Mouse (Mus musculus): ENCODE measurements around the gene Rhbdd2. TPM values are rescaled to one million over a fixed set of nuclear protein-coding genes. Genes with fewer than 3 reads are reported as not detected.

The Rhbdd2 gene
- polyA plus RNA-seq, 1 experiment from 2014 or later = 56.3 TPM

DNA sequence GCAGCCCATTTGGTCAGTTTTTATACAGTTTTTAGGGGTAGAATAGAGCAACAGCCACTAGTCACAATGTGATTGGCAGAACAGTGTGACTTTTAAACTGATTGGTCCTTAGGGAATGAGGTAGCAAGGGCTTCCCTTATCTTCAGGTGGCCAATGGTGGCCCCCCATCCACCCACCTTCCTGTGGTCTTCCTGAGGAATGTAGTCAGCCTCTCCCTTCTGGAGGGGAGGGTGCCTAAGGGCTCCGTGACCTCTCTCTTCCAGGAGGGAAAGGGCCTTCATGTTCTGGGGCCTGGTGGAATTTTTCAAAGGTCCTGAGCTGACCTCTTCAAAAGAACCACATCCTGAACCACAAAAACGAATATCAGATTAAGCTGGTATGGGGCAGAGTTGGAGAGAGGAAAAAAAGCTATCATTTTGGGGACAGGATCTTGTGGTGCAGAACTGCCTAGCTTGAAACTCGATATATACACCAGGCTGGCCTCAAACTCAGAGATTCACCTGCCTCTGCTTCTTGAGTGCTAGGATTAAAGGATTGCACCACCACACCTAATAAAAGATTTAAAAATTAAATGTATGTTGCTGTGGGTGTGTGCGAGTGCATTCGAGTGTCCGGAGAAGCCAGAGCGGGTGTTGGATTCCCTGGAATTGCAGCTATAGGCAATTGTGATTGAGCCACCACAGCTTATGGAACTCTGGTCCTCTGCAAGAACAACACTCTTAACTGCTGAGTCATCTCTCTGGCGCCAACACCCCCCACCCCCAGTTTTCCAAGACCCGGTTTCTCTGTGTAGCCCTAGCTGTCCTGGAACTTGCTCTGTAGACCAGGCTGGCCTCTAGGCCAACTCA is 16.3 kb downstream of the Rhbdd2 start:
- no peaks in the 10 kb centered on the region for H3K9me3 ChIP-seq (replicated peaks)
- no peaks in the 10 kb centered on the region for H3K27me3 ChIP-seq
- H3K27ac ChIP-seq = no peak overlapping the region
- no peaks in the 10 kb centered on the region for H3K4me1 ChIP-seq
- ATAC-seq = no peak
- H3K36me3 ChIP-seq (ENCODE audit: poor library complexity, severe bottlenecking) = 0 out of 2 replicates have a peak, but pooled peaks cover 6% of the 10 kb centered on the region
- H3K4me2 ChIP-seq = no peak overlapping the region
- 85% methylated on average over 9 of the region's 9 CpGs for WGBS
- no peak overlapping the region for H3K4me3 ChIP-seq
- H3K9ac ChIP-seq = no peak overlapping the region

- Histone ChIP-seq H3K27me3 (no peaks in the 10 kb centered on the region), H3K4me3 (no peak overlapping the region), H3K4me2 (no peak overlapping the region), H3K4me1 (no peaks in the 10 kb centered on the region), H3K36me3 (ENCODE audit: poor library complexity, severe bottlenecking) (0 out of 2 replicates have a peak, but pooled peaks cover under 1% of the 10 kb centered on the region), H3K9ac (no peak overlapping the region), H3K9me3 (replicated peaks) (no peaks in the 10 kb centered on the region), H3K27ac (no peak overlapping the region)
- ATAC-seq = no peak
- 88% methylated on average over 1 of the region's 1 CpGs for WGBS
Measured at GRCm38 (mm10) chr5:135649309-135649633, 16.9 kb downstream of the Rhbdd2 start.

DNA sequence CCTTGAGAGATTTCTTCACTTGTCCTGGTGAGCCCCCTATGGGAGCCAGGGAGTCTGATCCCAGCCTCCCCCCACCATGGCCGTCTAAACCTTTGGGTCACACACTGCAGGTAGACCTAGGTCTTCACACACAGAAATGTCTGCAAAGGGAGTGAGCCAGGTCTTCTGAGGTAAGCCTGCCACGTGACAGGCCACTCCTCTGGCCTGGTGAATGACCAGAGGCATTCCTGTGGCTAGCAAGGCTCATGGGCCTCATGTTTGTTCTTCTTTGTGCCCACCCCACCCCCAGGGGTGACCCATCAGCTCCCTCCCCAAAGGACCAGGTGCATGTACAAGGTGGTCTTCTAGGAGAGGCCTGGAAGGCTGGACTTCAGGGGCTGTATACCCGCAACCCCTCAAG is 19.1 kb downstream of the Rhbdd2 start:
- no peaks in the 10 kb centered on the region for H3K4me1 ChIP-seq
- H3K27ac ChIP-seq = no peak overlapping the region
- 73% methylated on average over 3 of the region's 3 CpGs for WGBS
- ATAC-seq = no peak
- no peaks in the 10 kb centered on the region for H3K27me3 ChIP-seq
- H3K9ac ChIP-seq = no peak overlapping the region
- H3K36me3 ChIP-seq (ENCODE audit: poor library complexity, severe bottlenecking) = no peaks in the 10 kb centered on the region
- no peak overlapping the region for H3K4me2 ChIP-seq
- H3K4me3 ChIP-seq = no peak overlapping the region
- no peaks in the 10 kb centered on the region for H3K9me3 ChIP-seq (replicated peaks)

DNA sequence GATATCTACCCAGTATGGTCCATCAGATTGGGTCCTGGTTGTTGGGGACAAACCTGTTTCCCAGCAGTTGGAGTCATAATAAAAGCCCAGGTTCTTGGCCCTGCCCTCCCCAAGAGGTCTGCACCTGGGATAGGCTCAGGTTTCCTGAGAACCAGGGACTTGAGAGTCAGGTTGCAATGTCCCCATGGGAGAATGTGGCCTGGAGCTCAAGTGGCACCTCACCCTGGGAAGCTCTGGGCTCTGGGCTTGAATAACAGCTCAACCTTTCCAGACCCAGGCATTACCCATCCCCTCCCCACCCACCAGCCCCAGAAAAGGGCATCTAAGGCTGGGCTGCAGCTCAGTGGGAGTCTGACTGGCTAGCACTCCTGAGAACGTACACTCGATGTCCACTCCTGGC is 20.8 kb downstream of the Rhbdd2 start:
- H3K27ac ChIP-seq = no peak overlapping the region
- WGBS = 73% methylated on average over 2 of the region's 2 CpGs
- ATAC-seq = no peak
- H3K9ac ChIP-seq = no peak overlapping the region
- H3K4me1 ChIP-seq = no peaks in the 10 kb centered on the region
- H3K4me3 ChIP-seq = no peak overlapping the region
- no peaks in the 10 kb centered on the region for H3K27me3 ChIP-seq
- no peak overlapping the region for H3K4me2 ChIP-seq
- no peaks in the 10 kb centered on the region for H3K9me3 ChIP-seq (replicated peaks)
- H3K36me3 ChIP-seq (ENCODE audit: poor library complexity, severe bottlenecking) = no peaks in the 10 kb centered on the region

- H3K9ac ChIP-seq = no peak overlapping the region
- no peaks in the 10 kb centered on the region for H3K36me3 ChIP-seq (ENCODE audit: poor library complexity, severe bottlenecking)
- no peak for ATAC-seq
- H3K9me3 ChIP-seq (replicated peaks) = no peaks in the 10 kb centered on the region
- no peak overlapping the region for H3K27ac ChIP-seq
- no peaks in the 10 kb centered on the region for H3K4me1 ChIP-seq
- H3K4me3 ChIP-seq = no peak overlapping the region
- 88% methylated on average over 5 of the region's 5 CpGs for WGBS
- H3K4me2 ChIP-seq = no peak overlapping the region
- no peaks in the 10 kb centered on the region for H3K27me3 ChIP-seq
Measured at GRCm38 (mm10) chr5:135656046-135656445, 23.6 kb downstream of the Rhbdd2 start.

- Histone ChIP-seq H3K36me3 (ENCODE audit: poor library complexity, severe bottlenecking) (no peaks in the 10 kb centered on the region), H3K4me1 (no peaks in the 10 kb centered on the region), H3K4me3 (no peak overlapping the region), H3K9me3 (replicated peaks) (no peaks in the 10 kb centered on the region), H3K27ac (no peak overlapping the region), H3K4me2 (no peak overlapping the region), H3K9ac (no peak overlapping the region), H3K27me3 (no peaks in the 10 kb centered on the region)
- ATAC-seq = no peak
- 84% methylated on average over 5 of the region's 5 CpGs for WGBS
Measured at GRCm38 (mm10) chr5:135657128-135657527, 24.7 kb downstream of the Rhbdd2 start.

- H3K9ac ChIP-seq = no peak overlapping the region
- H3K27me3 ChIP-seq = no peaks in the 10 kb centered on the region
- ATAC-seq = no peak
- WGBS = 54% methylated on average over 17 of the region's 17 CpGs
- no peaks in the 10 kb centered on the region for H3K4me1 ChIP-seq
- H3K36me3 ChIP-seq (ENCODE audit: poor library complexity, severe bottlenecking) = no peaks in the 10 kb centered on the region
- no peak overlapping the region for H3K4me2 ChIP-seq
- no peak overlapping the region for H3K4me3 ChIP-seq
- no peaks in the 10 kb centered on the region for H3K9me3 ChIP-seq (replicated peaks)
- H3K27ac ChIP-seq = no peak overlapping the region
Measured at GRCm38 (mm10) chr5:135657703-135658373, 25.4 kb downstream of the Rhbdd2 start.

- ATAC-seq = no peak
- Histone ChIP-seq H3K4me3 (no peak overlapping the region), H3K9ac (no peak overlapping the region), H3K36me3 (ENCODE audit: poor library complexity, severe bottlenecking) (no peaks in the 10 kb centered on the region), H3K27me3 (no peaks in the 10 kb centered on the region), H3K9me3 (replicated peaks) (no peaks in the 10 kb centered on the region), H3K4me2 (no peak overlapping the region), H3K27ac (no peak overlapping the region), H3K4me1 (no peaks in the 10 kb centered on the region)
- 85% methylated on average over 4 of the region's 4 CpGs for WGBS
Measured at GRCm38 (mm10) chr5:135659956-135660355, 27.5 kb downstream of the Rhbdd2 start.

DNA sequence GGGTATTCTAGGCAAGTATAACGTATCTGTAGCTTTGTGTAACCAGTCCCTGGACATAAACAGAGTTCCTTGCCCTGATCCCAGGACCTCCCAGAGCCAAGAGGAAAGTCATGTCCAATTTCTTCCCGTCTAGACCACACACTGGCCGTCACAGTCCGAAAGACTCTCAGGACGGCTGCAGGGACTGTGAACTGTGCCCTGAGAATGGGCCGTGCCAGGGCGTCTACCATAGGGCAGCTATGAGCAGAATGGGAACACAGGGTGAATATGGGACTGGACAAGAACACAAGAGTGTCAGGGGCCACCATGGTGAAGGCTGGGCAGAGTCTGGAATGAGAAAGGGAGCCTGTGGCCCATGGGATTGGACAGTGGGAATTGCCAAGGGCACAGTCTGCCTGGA is 28.1 kb downstream of the Rhbdd2 start:
- H3K36me3 ChIP-seq (ENCODE audit: poor library complexity, severe bottlenecking) = no peaks in the 10 kb centered on the region
- no peak overlapping the region for H3K4me2 ChIP-seq
- no peaks in the 10 kb centered on the region for H3K4me1 ChIP-seq
- ATAC-seq = no peak
- H3K9me3 ChIP-seq (replicated peaks) = 0 out of 2 replicates have a peak, but pooled peaks cover 1% of the 10 kb centered on the region
- no peak overlapping the region for H3K27ac ChIP-seq
- no peaks in the 10 kb centered on the region for H3K27me3 ChIP-seq
- WGBS = 84% methylated on average over 7 of the region's 7 CpGs
- H3K9ac ChIP-seq = no peak overlapping the region
- no peak overlapping the region for H3K4me3 ChIP-seq

DNA sequence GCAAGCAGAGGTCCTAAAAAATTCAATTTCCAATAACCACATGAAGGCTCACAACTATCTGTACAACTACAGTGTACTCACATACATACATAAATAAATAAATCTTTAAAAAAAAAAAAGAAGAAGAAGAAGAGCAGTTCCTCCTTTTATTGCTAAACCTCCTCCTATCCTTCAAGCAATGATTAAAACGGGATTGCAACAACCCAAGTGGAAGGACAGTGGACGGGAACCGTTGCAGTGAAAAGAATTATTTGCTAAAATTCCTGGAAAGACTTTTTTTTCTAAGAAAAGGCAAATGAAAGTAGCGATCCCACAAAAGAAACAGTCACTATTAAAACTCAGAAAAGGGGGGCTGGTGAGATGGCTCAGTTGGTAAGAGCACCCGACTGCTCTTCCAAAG is 34.5 kb downstream of the Rhbdd2 start:
- no peak overlapping the region for H3K27ac ChIP-seq
- H3K36me3 ChIP-seq (ENCODE audit: poor library complexity, severe bottlenecking) = no peaks in the 10 kb centered on the region
- ATAC-seq = no peak
- H3K9ac ChIP-seq = no peak overlapping the region
- 88% methylated on average over 5 of the region's 5 CpGs for WGBS
- H3K27me3 ChIP-seq = no peaks in the 10 kb centered on the region
- 0 out of 2 replicates have a peak, but pooled peaks cover 9% of the 10 kb centered on the region for H3K9me3 ChIP-seq (replicated peaks)
- no peak overlapping the region for H3K4me2 ChIP-seq
- H3K4me1 ChIP-seq = no peaks in the 10 kb centered on the region
- H3K4me3 ChIP-seq = no peak overlapping the region

DNA sequence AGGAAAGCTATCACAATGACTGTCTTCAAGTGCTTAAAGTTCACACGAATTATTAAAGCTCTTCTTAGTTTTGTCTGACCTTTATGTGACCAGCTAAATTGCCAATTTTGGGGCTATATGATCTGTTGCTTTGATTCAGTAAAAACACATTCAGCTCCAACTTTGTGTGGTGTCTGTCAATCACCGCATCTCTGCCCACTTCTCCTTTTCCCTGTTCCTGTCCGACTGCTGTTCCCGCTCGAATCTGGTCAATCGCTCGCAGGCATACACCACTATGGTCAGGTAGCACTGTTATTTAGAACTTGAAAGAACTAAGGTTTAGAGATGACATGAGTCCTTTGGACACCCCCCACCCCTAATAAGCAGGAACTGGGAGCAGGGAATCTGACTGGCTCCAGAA is 35.7 kb downstream of the Rhbdd2 start:
- no peaks in the 10 kb centered on the region for H3K27me3 ChIP-seq
- no peak overlapping the region for H3K4me2 ChIP-seq
- WGBS = 82% methylated on average over 7 of the region's 7 CpGs
- H3K36me3 ChIP-seq (ENCODE audit: poor library complexity, severe bottlenecking) = no peaks in the 10 kb centered on the region
- H3K9ac ChIP-seq = no peak overlapping the region
- no peak for ATAC-seq
- H3K4me3 ChIP-seq = no peak overlapping the region
- H3K9me3 ChIP-seq (replicated peaks) = 0 out of 2 replicates have a peak, but pooled peaks cover 9% of the 10 kb centered on the region
- H3K4me1 ChIP-seq = 0 out of 2 replicates have a peak, but pooled peaks cover 4% of the 10 kb centered on the region
- H3K27ac ChIP-seq = no peak overlapping the region

DNA sequence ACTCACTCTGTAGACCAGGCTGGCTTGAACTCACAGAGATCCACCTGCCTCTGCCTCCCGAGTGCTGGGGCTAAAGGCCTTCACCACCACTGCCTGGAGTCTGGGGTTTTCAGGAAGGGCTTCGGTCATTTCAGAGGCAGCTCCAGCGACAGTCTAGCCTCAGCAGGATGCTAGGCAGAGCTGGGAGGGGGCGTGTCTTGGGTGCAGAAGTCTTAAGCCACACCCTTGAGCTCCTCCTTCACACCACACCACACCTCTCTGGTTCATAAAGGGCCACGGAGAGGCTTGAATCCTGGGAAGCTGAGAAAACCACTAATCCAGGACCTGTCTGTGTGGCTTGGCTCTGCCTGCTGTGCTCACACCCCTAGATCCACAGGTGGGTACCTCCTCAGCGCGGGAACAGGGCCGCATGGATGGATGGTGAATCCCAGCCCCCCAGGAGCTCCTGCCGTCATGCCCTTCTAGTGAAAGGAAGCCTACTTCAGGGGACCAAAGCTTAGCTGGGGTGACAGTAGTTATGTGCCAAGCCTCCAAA is 37.4 kb downstream of the Rhbdd2 start, which contains the start of gene Por:
TSS of gene Por (plus strand) at position 293 of the 535 bp plus-strand sequence.
- Histone ChIP-seq H3K9me3 (replicated peaks) (0 out of 2 replicates have a peak, but pooled peaks cover 9% of the 10 kb centered on the region), H3K4me2 (no peak within 1 kb of the TSS), H3K4me3 (no peak within 1 kb of the TSS), H3K4me1 (peaks cover 15% of the 10 kb centered on the region), H3K36me3 (ENCODE audit: poor library complexity, severe bottlenecking) (no peaks in the 10 kb centered on the region), H3K9ac (no peak within 1 kb of the TSS), H3K27ac (no peak within 1 kb of the TSS), H3K27me3 (no peaks in the 10 kb centered on the region)
- ATAC-seq = no peak
- WGBS = 22% methylated on average over 9 of the region's 9 CpGs

All from forebrain, embryonic 13.5 days (tissue).